Mouse (Mus musculus) heart, postnatal 10 days (tissue): ENCODE measurements around the gene Sh2d6. TPM values are rescaled to one million over a fixed set of nuclear protein-coding genes. Genes with fewer than 3 reads are reported as not detected.
A peak's percentile ranks its signal among the peaks of the same experiment; 100 is the strongest.

ENCODE experiments used
- DNase-seq, 2 experiments: peaks; one replicate each; pipeline ENCODE4 v3.0.0; 2021
- intact Hi-C: fragments of 180-260 bp; cut with DNase I; formaldehyde crosslinking; loops from one replicate; pipeline ENCODE4 v1.15.1; 2025
- total RNA-seq, 2 experiments: library from RNA; stranded (reverse); gene quantifications; 2 replicates each; pipeline ENCODE4 v1.2.3; 2021

Sh2d6 gene
- total RNA-seq, 2 experiments from 2014 or later = 0.40 TPM; not detected in 1

GRCm38 (mm10) chr6:72466171-72466570 is 55.3 kb downstream of the Sh2d6 start:
- no peak for DNase-seq
- intact Hi-C loops = no loop called here

GRCm38 (mm10) chr6:72465361-72466157 is 55.9 kb downstream of the Sh2d6 start:
- DNase-seq = peak; percentile 55 to 64

More at GRCm38 (mm10) chr6:72465361-72466157, 55.9 kb downstream of the Sh2d6 start:
- intact Hi-C loops = no loop called here

Other genes starting within 250 kb of the Sh2d6 start
- not detected for gene Sftpb, start 217.1 kb downstream of the Sh2d6 start, total RNA-seq
- gene Usp39, start 176.5 kb downstream of the Sh2d6 start, total RNA-seq = 10 to 100 TPM; 19.3 to 24.6 TPM
- gene 0610030E20Rik, start 174.4 kb downstream of the Sh2d6 start, total RNA-seq = 10 to 100 TPM; 13.4 to 13.9 TPM
- 10 to 100 TPM; 13.6 to 17.1 TPM for gene Tmem150a, start 166.3 kb downstream of the Sh2d6 start, total RNA-seq
- 10 to 100 TPM; 45.6 to 51.5 TPM for gene Rnf181, start 154.8 kb downstream of the Sh2d6 start, total RNA-seq
- 10 to 100 TPM; 46.5 to 57.8 TPM for gene Vamp5, start 141.2 kb downstream of the Sh2d6 start, total RNA-seq
- gene Vamp8, start 131.0 kb downstream of the Sh2d6 start, total RNA-seq = 100 to 1,000 TPM in 1 of 2 experiments, 10 to 100 TPM in 1; 95.9 to 102 TPM
- 10 to 100 TPM; 24.5 to 27.7 TPM for gene Ggcx, start 107.4 kb downstream of the Sh2d6 start, total RNA-seq
- gene Mat2a, start 82.1 kb downstream of the Sh2d6 start, total RNA-seq = 100 to 1,000 TPM; 204 to 226 TPM
- gene Capg, start 22.7 kb upstream of the Sh2d6 start, total RNA-seq = 10 to 100 TPM; 11.5 to 13.1 TPM
- 10 to 100 TPM; 15.7 to 16.0 TPM for gene Elmod3, start 76.7 kb upstream of the Sh2d6 start, total RNA-seq
- gene Retsat, start 76.8 kb upstream of the Sh2d6 start, total RNA-seq = 100 to 1,000 TPM; 141 to 152 TPM
- gene Tgoln1, start 95.3 kb upstream of the Sh2d6 start, total RNA-seq = 10 to 100 TPM; 44.5 to 45.4 TPM